Mouse (Mus musculus) ES-E14 (cell line): ENCODE results near the gene Lmnb2.

ENCODE experiments used
- MAFK ChIP-seq: IDR thresholded peaks from 2 replicates; pipeline ENCODE4 v1.6.1; 2014; ENCODE audit warnings: mild to moderate bottlenecking, low read depth, low read length, inconsistent platforms; ENCODE audit not compliant: insufficient read depth
- ZC3H11A ChIP-seq: IDR thresholded peaks from 2 replicates; pipeline ENCODE4 v1.6.1; 2012; ENCODE audit warnings: low read depth, mild to moderate bottlenecking, inconsistent platforms, low read length, borderline replicate concordance

- no peak for TF ChIP-seq ZC3H11A
- TF ChIP-seq MAFK: no peak
These were observed 13.9 kb downstream of the Lmnb2 start for GRCm38 (mm10) chr10:80904004-80904693.
